Mouse (Mus musculus): ENCODE results near the gene Gpr83. TPM values are rescaled to one million over a fixed set of nuclear protein-coding genes. Genes with fewer than 3 reads are reported as not detected.

Gpr83 gene
- total and polyA plus RNA-seq, 2 experiments from 2014 or later: not detected

DNA sequence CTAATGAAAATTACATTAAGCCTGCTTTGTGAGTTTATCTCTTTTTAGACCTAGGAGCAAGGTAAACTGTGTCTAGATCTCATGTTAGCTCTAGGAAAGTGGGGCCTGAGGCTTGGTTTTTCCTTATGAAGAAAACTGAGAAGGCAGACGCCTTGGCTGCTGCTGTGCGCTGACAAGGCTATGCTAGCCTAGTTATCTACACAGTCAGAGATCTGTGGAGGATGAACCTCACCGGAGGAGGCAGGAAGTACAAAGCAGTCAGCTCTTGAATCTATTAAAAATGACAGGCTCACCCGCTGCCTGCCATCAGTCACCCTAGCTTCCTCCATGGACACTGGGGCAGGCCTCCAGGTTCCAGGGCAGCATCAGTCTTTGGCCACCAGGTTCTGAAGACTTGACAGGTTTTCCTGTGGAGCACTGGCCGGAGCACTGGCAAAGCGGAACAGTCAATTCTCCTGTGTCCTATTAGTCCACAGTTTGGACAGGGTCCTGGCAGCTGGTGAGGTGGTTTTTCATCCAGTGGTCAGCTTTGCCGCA is 1.8 kb upstream of the Gpr83 start:
- peaks cover 64% of the 10 kb centered on the region for H3K27me3 ChIP-seq (ENCODE audit: control insufficient read depth, insufficient read depth, low read length)
- WGBS: 53% methylated on average over 7 of the region's 7 CpGs
- no peak overlapping the region for H3K9ac ChIP-seq (replicated peaks; ENCODE audit: low read depth, low read length)
- no peak for TF ChIP-seq CTCF (IDR thresholded peaks at IDR 0.05; ENCODE audit: low read depth)
- TF ChIP-seq EP300 (IDR thresholded peaks at IDR 0.05; ENCODE audit: low read depth): no peak
- no peak overlapping the region for H3K4me2 ChIP-seq (ENCODE audit: low read depth, low read length)
- DNase-seq (ENCODE audit: low spot score) (no peak), ATAC-seq (ENCODE audit: insufficient read depth, low read depth) (no peak)
- H3K9me3 ChIP-seq (replicated peaks; ENCODE audit: control insufficient read depth, low read length): no peaks in the 10 kb centered on the region
- no peak overlapping the region for H3K27ac ChIP-seq (ENCODE audit: low read depth)
- no peak overlapping the region for H3K4me3 ChIP-seq (ENCODE audit: low read depth, low read length)
- no peaks in the 10 kb centered on the region for H3K4me1 ChIP-seq (ENCODE audit: control insufficient read depth, insufficient read depth)
- H3K36me3 ChIP-seq (replicated peaks; ENCODE audit: control insufficient read depth, insufficient read depth, low read length): no peaks in the 10 kb centered on the region

DNA sequence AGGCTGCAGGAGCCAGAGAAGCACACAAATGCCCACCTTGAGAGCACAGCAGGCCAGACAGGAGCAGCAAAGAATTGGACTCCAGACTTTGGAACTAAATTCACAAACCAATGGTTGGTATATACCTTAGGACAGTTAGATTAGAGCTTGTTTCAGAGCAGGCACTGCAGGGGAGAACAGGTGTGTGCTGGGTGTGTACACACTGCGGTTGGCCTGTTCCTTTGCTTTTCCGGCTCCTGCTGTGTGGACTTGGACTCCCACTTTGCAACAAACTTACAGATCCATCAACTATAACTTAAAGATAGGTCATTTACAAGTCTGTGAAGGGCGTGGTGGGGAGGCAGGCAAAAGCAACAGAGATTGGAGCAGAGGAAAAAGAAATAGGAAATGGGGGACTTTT is 1.2 kb upstream of the Gpr83 start:
- no peaks in the 10 kb centered on the region for H3K4me1 ChIP-seq (ENCODE audit: control insufficient read depth, insufficient read depth)
- no peaks in the 10 kb centered on the region for H3K36me3 ChIP-seq (replicated peaks; ENCODE audit: control insufficient read depth, insufficient read depth, low read length)
- no peaks in the 10 kb centered on the region for H3K9me3 ChIP-seq (replicated peaks; ENCODE audit: control insufficient read depth, low read length)
- H3K9ac ChIP-seq (replicated peaks; ENCODE audit: low read depth, low read length): no peak overlapping the region
- no peak overlapping the region for H3K4me2 ChIP-seq (ENCODE audit: low read depth, low read length)
- H3K4me3 ChIP-seq (ENCODE audit: low read depth, low read length): no peak overlapping the region
- peaks cover 64% of the 10 kb centered on the region for H3K27me3 ChIP-seq (ENCODE audit: control insufficient read depth, insufficient read depth, low read length)
- DNase-seq (ENCODE audit: low spot score): no peak
- TF ChIP-seq EP300 (IDR thresholded peaks at IDR 0.05; ENCODE audit: low read depth) (no peak), CTCF (IDR thresholded peaks at IDR 0.05; ENCODE audit: low read depth) (no peak)
- WGBS: 82% methylated on average over 3 of the region's 3 CpGs
- ATAC-seq (ENCODE audit: insufficient read depth, low read depth): no peak
- H3K27ac ChIP-seq (ENCODE audit: low read depth): no peak overlapping the region

DNA sequence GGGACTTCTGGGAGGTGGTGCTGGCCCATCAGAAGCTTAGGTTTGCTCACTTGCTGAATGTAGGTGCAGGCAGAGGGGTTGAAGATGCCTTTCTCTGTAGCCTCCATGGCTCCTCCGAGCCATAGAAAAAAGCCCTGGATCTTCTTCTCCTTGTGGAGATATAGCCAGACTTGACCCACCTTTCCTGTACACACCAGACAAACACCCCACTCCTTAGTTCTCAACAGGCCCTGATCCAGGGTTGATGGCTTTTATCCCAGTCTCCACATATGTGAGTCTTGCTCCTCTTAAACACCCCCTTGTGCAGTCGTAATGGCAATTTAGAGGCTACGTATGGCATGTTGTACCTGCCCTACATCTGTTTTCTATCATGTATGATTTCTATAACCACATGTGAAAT is 3.1 kb downstream of the Gpr83 start:
- Histone ChIP-seq H3K9me3 (replicated peaks; ENCODE audit: control insufficient read depth, low read length) (no peaks in the 10 kb centered on the region), H3K9ac (replicated peaks; ENCODE audit: low read depth, low read length) (no peak overlapping the region), H3K4me1 (ENCODE audit: control insufficient read depth, insufficient read depth) (no peaks in the 10 kb centered on the region), H3K36me3 (replicated peaks; ENCODE audit: control insufficient read depth, insufficient read depth, low read length) (no peaks in the 10 kb centered on the region), H3K27ac (ENCODE audit: low read depth) (no peak overlapping the region), H3K27me3 (ENCODE audit: control insufficient read depth, insufficient read depth, low read length) (peaks cover 60% of the 10 kb centered on the region), H3K4me3 (ENCODE audit: low read depth, low read length) (no peak overlapping the region), H3K4me2 (ENCODE audit: low read depth, low read length) (no peak overlapping the region)
- DNase-seq (ENCODE audit: low spot score): no peak
- whole genome bisulfite sequencing: 88% methylated on average over 3 of the region's 3 CpGs
- ATAC-seq (ENCODE audit: insufficient read depth, low read depth): no peak
- TF ChIP-seq CTCF (IDR thresholded peaks at IDR 0.05; ENCODE audit: low read depth): no peak
- TF ChIP-seq EP300 (IDR thresholded peaks at IDR 0.05; ENCODE audit: low read depth): no peak

DNA sequence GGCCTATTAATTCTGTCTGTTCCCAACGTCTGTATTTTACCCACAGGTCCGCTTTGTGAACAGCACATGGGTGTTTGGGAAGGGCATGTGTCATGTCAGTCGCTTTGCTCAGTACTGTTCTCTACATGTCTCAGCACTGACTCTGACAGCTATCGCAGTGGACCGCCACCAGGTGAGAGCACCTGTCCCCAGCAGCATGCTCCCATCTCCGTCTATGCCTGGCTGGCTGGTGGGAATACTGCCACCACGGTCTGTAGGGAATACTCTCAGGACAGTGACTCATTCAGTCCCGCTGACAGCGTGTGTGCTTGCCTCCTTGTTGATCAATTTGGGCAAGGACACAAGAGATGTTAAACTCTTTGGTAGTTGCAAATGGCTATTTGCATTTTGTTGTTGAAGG is 4.7 kb downstream of the Gpr83 start:
- H3K9me3 ChIP-seq (replicated peaks; ENCODE audit: control insufficient read depth, low read length): no peaks in the 10 kb centered on the region
- H3K27me3 ChIP-seq (ENCODE audit: control insufficient read depth, insufficient read depth, low read length): peaks cover 47% of the 10 kb centered on the region
- WGBS: 74% methylated on average over 9 of the region's 9 CpGs

DNA sequence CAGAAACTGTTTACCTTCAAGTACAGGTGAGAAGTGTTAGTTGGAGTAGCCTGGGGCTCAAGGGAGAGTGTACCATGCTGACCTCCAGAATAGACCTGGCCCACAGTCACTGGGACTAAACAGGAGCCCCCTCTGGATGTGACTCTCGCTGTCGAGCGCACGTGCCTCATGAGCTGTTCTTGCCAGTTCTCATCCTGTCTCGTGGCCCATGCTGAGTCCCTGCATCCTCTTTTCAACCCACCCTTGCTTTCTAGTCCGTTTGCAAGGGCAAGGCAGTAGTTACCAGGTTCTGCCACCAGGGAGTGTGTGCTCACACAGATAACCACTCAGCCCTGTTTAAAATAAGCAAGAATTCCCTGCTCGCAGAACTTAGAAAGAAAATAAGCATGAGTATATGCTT is 6.9 kb downstream of the Gpr83 start:
- Histone ChIP-seq H3K4me1 (ENCODE audit: control insufficient read depth, insufficient read depth) (no peaks in the 10 kb centered on the region), H3K36me3 (replicated peaks; ENCODE audit: control insufficient read depth, insufficient read depth, low read length) (no peaks in the 10 kb centered on the region), H3K4me3 (ENCODE audit: low read depth, low read length) (no peak overlapping the region), H3K27me3 (ENCODE audit: control insufficient read depth, insufficient read depth, low read length) (peaks cover 28% of the 10 kb centered on the region), H3K4me2 (ENCODE audit: low read depth, low read length) (no peak overlapping the region), H3K27ac (ENCODE audit: low read depth) (no peak overlapping the region), H3K9ac (replicated peaks; ENCODE audit: low read depth, low read length) (no peak overlapping the region), H3K9me3 (replicated peaks; ENCODE audit: control insufficient read depth, low read length) (no peaks in the 10 kb centered on the region)
- DNase-seq (ENCODE audit: low spot score) (peak; percentile 30), ATAC-seq (ENCODE audit: insufficient read depth, low read depth) (no peak)
- 28% methylated on average over 7 of the region's 7 CpGs for WGBS
- TF ChIP-seq EP300 (IDR thresholded peaks at IDR 0.05; ENCODE audit: low read depth) (no peak), CTCF (IDR thresholded peaks at IDR 0.05; ENCODE audit: low read depth) (peak; percentile 80)

More for the DNA sequence above, 4.7 kb downstream of the Gpr83 start:
- Histone ChIP-seq H3K4me3 (ENCODE audit: low read depth, low read length) (no peak overlapping the region), H3K27ac (ENCODE audit: low read depth) (no peak overlapping the region), H3K36me3 (replicated peaks; ENCODE audit: control insufficient read depth, insufficient read depth, low read length) (no peaks in the 10 kb centered on the region), H3K4me1 (ENCODE audit: control insufficient read depth, insufficient read depth) (no peaks in the 10 kb centered on the region), H3K9ac (replicated peaks; ENCODE audit: low read depth, low read length) (no peak overlapping the region), H3K4me2 (ENCODE audit: low read depth, low read length) (no peak overlapping the region)
- DNase-seq (ENCODE audit: low spot score) (no peak), ATAC-seq (ENCODE audit: insufficient read depth, low read depth) (no peak)
- no peak for TF ChIP-seq EP300 (IDR thresholded peaks at IDR 0.05; ENCODE audit: low read depth)
- TF ChIP-seq CTCF (IDR thresholded peaks at IDR 0.05; ENCODE audit: low read depth): no peak

DNA sequence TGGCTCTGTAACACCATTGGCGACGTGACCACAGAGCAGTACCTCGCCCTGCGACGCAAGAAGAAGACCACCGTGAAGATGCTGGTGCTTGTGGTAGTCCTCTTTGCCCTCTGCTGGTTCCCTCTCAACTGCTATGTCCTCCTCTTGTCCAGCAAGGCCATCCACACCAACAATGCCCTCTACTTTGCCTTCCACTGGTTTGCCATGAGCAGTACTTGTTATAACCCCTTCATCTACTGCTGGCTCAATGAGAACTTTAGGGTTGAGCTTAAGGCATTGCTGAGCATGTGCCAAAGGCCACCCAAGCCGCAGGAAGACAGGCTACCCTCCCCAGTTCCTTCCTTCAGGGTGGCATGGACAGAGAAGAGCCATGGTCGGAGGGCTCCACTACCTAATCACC is 8.3 kb downstream of the Gpr83 start:
- Histone ChIP-seq H3K36me3 (replicated peaks; ENCODE audit: control insufficient read depth, insufficient read depth, low read length) (no peaks in the 10 kb centered on the region), H3K4me1 (ENCODE audit: control insufficient read depth, insufficient read depth) (no peaks in the 10 kb centered on the region), H3K4me2 (ENCODE audit: low read depth, low read length) (no peak overlapping the region), H3K9me3 (replicated peaks; ENCODE audit: control insufficient read depth, low read length) (no peaks in the 10 kb centered on the region), H3K27ac (ENCODE audit: low read depth) (no peak overlapping the region), H3K9ac (replicated peaks; ENCODE audit: low read depth, low read length) (no peak overlapping the region), H3K27me3 (ENCODE audit: control insufficient read depth, insufficient read depth, low read length) (peaks cover 19% of the 10 kb centered on the region), H3K4me3 (ENCODE audit: low read depth, low read length) (no peak overlapping the region)
- DNase-seq (ENCODE audit: low spot score) (no peak), ATAC-seq (ENCODE audit: insufficient read depth, low read depth) (no peak)
- no peak for TF ChIP-seq EP300 (IDR thresholded peaks at IDR 0.05; ENCODE audit: low read depth)
- TF ChIP-seq CTCF (IDR thresholded peaks at IDR 0.05; ENCODE audit: low read depth): no peak
- WGBS: 92% methylated on average over 8 of the region's 8 CpGs

Measured in heart, postnatal 0 days (tissue).